Mouse (Mus musculus) T-helper 2 cell (primary cell): Measurements from ENCODE around the gene Ttpal.
"Not testable (repeated sequence)": the region's sequence is repeated elsewhere in the genome, so short reads cannot be mapped to it uniquely, and the experiment has no call there.

ENCODE experiments used
- in situ Hi-C: fragments of 300-600 bp; cut with MboI, MseI; formaldehyde crosslinking; loops from one replicate; pipeline ENCODE4 v1.15.1; 2025; ENCODE audit warnings: high pct_unique_total_duplicates

The Ttpal gene

DNA sequence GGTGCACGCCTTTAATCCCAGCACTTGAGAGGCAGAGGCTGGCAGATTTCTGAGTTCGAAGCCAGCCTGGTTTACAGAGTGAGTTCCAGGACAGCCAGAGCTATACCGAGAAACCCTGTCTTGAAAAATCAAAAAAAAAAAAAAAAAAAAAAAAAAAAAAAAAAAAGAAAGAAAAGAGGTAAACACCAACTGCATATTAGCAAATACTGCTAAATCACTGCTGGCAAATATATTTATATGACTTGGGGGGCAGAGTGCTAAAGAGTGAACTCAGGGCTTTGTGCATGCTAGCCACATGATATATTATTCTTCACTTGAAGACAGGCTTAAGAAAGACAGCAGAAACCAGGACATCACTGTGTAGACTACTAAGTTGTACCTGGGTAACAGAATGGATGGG is 19.3 kb downstream of the Ttpal start:
- in situ Hi-C loops: not testable (repeated sequence)

GRCm38 (mm10) chr2:163631223-163631622 is 29.1 kb downstream of the Ttpal start:
- in situ Hi-C loops: loop anchor here (25.0 kb wide), 1 partner anchor 456 kb away; no protein-coding TSS in a partner anchor

GRCm38 (mm10) chr2:163631715-163632114 is 29.6 kb downstream of the Ttpal start:
- in situ Hi-C loops: loop anchor here (25.0 kb wide), 1 partner anchor 456 kb away; no protein-coding TSS in a partner anchor

- in situ Hi-C loops: loop anchor here (25.0 kb wide), 1 partner anchor 453 kb away; no protein-coding TSS in a partner anchor
Observed at GRCm38 (mm10) chr2:163634211-163634610, 32.1 kb downstream of the Ttpal start.

DNA sequence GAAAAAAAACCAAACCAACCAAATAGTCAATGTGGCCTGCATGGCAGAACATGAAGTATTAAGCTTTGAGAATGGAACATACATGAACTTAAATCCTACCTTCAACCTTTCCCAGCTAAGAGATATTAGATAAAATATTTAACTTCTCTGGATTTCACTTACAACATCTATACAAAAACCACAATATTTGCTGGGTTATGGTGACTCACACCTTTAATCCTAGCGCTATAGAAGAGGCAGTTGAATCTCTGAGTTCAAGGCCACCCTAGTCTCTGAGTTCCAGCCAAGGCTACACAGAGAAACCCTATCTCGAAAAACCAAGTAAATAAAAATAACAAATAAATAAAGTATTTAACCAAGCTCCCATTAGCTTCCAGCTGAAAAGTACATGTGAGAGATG is 33.9 kb downstream of the Ttpal start:
- in situ Hi-C loops: loop anchor here (25.0 kb wide), 1 partner anchor 451 kb away; no protein-coding TSS in a partner anchor

DNA sequence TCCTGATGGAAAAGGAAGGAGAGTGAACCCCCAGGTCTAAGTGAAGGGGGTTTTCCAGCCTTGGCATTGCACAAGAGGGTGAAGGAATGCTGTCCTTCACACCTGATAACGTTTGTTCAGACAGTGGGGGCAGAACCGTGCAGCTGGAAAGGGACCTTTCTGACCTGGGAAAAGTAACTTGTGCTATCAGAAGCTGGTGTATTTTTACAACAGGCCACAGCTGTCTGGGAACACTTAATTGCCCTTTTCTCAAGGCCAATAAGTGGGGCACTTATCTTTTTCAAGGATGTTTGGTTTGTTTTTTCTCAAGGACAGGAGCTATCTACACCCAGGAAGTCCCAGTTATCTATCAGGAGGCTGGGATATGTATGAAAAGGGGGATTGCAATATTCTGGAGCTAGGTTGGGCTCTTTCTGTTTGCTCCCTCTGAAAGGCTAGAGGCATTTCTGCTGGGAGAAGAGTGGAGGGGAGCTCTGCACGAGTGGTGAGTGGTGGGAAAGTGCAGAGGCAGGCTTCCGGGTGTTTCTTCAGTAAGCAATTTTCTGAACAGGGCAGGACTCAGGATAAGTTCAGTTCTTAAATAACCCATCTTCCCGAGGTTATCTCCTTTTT is 35.6 kb downstream of the Ttpal start:
- in situ Hi-C loops: loop anchor here (25.0 kb wide), 1 partner anchor 450 kb away; no protein-coding TSS in a partner anchor

DNA sequence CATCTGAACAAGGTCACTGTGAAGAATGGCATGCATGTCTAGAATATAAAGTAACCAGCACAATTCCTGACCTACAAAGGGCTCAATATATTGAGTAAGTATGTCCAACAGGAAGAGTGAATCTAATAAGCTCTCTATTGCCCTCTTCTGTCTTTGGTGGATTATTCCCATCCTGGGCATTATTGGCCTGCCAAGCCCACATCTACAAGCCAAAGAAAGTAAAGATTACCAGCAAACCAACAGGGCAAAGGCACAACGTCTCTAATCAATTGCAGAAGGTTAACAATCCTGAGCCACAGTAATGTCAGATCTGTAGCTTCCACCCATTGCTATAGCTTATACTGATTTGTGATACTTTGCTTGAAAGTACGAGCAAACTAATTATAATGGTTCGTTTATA is 38.4 kb downstream of the Ttpal start:
- in situ Hi-C loops: loop anchor here (25.0 kb wide), 1 partner anchor 447 kb away; no protein-coding TSS in a partner anchor

DNA sequence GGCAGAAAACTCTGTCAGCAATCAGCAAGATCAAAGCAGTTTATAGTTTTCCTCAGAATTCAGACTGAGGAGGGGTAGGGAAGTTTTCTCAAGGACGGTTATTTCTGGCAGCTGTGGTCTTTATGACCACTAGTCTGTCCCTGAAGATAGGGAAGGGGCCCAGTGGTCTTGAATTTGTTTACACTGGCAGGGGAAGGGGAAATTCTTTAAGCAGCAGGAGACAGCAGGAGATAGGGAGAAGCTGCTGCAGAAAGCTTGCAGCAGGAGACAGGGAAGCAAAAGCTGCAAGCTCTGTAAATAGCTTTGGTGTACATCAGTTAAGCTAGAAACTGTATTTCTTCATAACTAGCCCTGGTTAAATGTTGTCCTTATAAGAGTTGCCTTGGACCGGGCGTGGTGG is 39.6 kb downstream of the Ttpal start:
- in situ Hi-C loops: loop anchor here (25.0 kb wide), 1 partner anchor 446 kb away; no protein-coding TSS in a partner anchor

- in situ Hi-C loops: loop anchor here (25.0 kb wide), 1 partner anchor 444 kb away; no protein-coding TSS in a partner anchor
Observed at GRCm38 (mm10) chr2:163642685-163643575, 40.8 kb downstream of the Ttpal start.

DNA sequence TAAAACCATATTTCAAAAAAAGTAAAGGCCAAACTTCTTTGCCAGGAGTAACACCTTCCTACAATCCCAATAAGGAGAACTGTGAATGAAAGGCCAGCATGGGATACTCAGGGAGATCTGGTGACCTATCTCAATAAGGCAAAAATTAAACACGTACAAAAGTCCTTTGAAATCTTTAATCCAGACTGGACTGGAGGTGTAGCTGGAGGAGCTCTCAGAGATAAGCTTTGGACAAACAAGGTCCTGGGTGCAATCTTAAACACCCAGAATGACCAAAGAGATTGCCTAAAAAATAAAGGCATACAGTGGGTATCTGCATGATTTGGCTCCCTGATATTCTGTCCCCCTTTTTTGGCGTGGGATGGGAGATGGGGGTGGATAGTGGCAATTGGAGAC is 41.5 kb downstream of the Ttpal start:
- in situ Hi-C loops: loop anchor here (25.0 kb wide), 1 partner anchor 444 kb away; no protein-coding TSS in a partner anchor

DNA sequence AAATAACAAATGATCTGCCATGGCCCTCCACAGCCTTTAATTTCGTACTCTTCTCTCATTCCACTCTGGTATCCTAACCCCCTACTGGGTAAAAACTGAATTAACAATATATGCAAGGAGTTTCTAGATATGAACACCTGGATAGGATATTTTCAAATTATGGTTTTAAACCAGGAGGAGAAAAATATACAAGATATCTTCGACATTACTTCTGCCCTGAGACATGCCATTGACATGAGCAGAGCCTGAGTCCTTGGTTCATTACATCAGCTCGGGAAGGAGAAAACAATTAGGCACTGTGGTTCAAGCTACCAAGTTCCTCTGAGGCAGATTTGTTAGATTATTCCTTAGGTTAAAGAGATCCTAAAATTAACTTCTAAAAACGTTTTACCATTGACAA is 41.9 kb downstream of the Ttpal start:
- in situ Hi-C loops: loop anchor here (25.0 kb wide), 1 partner anchor 443 kb away; no protein-coding TSS in a partner anchor

DNA sequence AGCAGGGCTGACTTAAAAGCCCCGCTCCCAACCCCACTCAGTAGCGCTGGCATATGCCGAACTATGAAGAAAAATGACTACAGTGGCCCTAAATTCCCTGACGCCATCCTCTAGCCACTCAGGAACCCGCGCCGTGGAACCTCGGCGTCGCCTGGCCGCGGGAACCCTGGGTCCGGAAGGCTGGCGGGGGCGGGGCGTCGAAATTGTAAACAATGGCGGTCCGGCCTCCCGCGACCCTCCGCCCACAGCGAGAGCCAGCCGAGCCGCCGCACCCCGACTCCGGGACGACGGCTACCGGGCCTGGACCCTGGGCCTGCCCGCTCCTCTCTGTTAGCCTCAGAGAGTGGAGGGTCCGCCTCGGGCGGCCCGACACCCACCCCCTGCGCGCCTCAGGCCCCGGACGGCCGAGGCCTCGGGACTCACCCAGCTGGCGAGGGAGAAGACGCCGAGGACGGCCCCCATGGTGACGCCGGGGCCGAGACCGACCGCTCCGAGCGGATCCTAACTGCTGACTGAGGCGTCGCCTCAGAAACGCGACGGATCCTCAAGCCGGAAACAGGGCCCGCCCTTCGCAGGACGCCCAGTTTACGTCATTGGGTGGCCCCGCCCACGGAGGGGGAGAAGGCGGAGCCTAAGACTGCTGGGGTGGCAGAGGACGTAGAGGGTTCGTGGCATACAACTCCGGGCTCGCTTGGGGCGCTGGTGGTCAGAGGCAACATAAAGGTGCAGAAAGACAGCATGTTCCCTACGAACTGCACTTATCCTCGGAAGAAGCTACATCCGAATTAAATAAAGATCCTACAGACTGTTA is 42.7 kb downstream of the Ttpal start, which contains the start of gene Serinc3:
Gene Serinc3, minus strand, starts transcription at position 557 of the 811 bp plus-strand sequence.
- in situ Hi-C loops: loop anchor here (25.0 kb wide), 1 partner anchor 443 kb away; no protein-coding TSS in a partner anchor

DNA sequence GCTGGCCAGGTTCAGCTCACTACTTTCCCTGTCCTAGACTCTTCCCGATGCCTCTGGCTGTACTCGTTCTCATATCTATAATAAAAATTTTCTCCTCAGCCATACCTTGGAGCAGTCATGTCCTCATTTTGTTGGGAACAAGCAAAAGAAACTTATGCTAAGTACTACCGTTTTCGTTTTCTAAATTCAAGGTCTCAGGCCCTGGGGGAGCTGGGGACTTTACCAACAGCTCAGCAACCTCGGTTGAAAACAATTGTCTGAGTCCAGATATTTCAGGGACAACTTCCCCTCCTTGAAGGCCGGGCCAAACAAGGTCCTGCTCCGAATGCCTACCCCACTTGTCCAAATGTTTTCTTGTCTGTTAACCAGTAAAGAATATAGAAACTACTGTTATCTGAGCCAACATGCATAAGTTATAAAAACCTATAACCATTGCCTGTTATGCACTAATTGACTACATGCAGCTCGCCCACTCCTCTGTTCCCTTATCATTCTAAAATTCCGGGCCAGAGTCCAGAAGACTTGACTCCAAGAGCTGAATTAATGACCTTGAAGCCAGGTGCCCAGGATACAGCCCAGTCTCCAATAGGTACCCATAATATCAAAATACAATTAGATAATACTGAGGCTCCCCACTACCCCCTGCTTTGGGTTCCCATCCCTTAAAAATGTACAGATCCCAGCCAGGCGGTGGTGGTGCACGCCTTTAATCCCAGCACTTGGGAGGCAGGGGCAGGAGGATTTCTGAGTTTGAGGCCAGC is 43.8 kb downstream of the Ttpal start:
- in situ Hi-C loops: loop anchor here (25.0 kb wide), 1 partner anchor 441 kb away; no protein-coding TSS in a partner anchor

DNA sequence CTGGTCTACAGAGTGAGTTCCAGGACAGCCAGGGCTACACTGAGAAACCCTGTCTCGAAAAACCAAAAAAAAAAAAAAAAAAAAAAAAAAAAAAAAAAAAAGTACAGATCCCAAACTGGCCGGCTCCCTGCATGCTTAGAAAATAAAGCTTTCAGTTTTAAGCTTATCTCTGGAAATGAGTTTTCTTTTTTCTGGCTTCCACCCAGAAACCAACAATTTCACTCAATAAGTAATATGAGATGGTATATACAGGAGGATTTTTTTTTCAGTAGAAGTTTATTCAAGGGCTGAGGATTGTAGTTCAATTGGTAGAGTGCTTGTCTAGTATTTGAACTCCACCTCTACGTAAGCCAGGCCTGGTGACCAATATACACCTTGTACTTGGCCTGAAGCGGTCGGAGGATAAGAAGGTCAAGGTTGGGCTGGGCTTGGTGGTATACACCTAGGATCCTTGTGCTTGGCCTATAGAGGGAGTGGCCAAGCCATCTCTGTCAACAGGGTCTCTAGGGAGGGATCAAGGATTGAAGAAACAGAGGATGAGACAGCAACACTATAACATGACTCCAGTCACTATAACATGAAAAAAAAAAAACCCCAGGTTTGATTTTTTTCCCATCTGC is 44.5 kb downstream of the Ttpal start:
- in situ Hi-C loops: loop anchor here (25.0 kb wide), 1 partner anchor 441 kb away; no protein-coding TSS in a partner anchor

DNA sequence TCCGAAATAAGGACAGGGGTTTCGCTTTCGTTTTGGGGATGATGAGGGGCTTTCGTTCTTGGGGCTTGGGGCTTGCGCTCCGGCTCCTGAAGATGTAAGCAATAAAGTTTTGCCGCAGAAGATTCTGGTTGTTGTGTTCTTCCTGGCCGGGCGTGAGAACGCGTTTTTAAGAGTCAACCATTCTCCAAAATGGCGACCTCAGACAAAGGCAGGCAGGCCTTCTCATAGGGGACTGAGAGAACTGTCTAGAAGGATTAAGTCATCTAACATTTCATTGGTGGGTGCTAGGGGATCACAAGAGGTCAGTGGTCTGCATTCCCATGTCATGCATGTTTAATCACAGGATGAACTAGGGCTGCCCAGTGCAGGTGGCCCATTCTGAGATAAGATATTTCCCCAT is 53.6 kb downstream of the Ttpal start:
- in situ Hi-C loops: not testable (repeated sequence)

GRCm38 (mm10) chr2:163657486-163657885 is 55.4 kb downstream of the Ttpal start:
- in situ Hi-C loops: no loop called here

GRCm38 (mm10) chr2:163657975-163658886 is 56.1 kb downstream of the Ttpal start, which contains the start of gene Pkig:
Gene Pkig (plus strand): TSS chr2:163658386.
- in situ Hi-C loops: no loop called here

- in situ Hi-C loops: no loop called here
Observed at GRCm38 (mm10) chr2:163658941-163659340, 56.8 kb downstream of the Ttpal start.

- in situ Hi-C loops: no loop called here
Observed at GRCm38 (mm10) chr2:163659431-163659830, 57.3 kb downstream of the Ttpal start.
